Mouse (Mus musculus) gastrocnemius, postnatal 4 days (tissue): ENCODE data around the gene Prss38. TPM values are rescaled to one million over a fixed set of nuclear protein-coding genes. Genes with fewer than 3 reads are reported as not detected.

Experiments used
- DNase-seq, 2 experiments: peaks; one replicate each; pipeline ENCODE4 v3.0.0; 2021 to 2022; ENCODE audit warnings: low spot score in 2 of 2, mixed read lengths in 2 of 2
- microRNA-seq: library from miRNA; unstranded; fragments of <30 nt; microRNA quantifications from one replicate; pipeline ENCODE4 v1.2.0, GENCODE M21; 2021
- total RNA-seq, 2 experiments: library from RNA; stranded (reverse); gene quantifications; 2 replicates each; pipeline ENCODE4 v1.2.3; 2021

The Prss38 gene
- total RNA-seq, 2 experiments from 2014 or later: not detected

- no peak for DNase-seq
Observed at GRCm38 (mm10) chr11:59327625-59328024, 47.8 kb downstream of the Prss38 start.

DNA sequence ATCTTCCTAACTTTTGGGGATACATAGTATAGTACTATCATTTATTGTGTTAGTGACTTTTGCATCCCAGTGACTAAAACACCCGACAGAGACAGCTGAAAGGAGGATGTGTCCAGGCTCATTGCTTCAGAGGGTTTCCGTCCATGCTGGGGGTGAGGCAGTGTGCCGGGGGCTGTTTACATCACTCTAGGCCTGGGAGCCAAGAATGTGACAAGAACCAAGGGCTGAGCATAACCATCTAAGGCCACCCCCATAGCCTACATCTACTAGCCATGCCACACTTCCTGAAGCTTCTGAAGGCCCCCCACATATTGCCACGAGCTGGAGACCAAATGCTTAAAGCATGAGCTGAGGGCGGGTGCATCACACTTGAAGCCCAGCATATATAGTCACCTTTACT, 50.7 kb downstream of the Prss38 start:
- no peak for DNase-seq

DNA sequence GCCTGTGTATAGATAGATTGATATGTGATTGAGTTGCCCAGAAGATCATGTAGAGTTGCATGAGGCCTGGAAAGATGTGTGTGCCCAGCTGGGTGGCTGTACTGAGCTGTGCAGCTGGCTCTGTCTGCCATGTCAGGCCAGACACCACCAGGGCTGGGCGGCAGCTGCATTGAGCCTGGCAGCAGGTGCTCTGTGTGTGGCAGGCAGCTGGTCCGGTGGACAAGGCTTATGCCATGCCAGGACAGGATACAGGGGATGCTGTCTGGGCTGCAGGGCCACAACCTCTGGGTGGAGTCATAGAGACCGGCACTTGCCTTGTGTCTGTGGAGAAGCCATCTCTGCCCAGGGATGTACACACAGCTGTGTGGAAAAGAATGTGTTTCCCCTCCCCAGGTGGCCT, 52.5 kb downstream of the Prss38 start:
- no peak for DNase-seq

Small RNA genes lying within 50 kb of the gene (microRNA-seq; reads per million reads assigned to microRNA genes)
- not detected for gene Gm24756

Other genes starting within 250 kb of the Prss38 start
- 100 to 1,000 TPM; 462 to 554 TPM for gene Obscn, start 239.3 kb downstream of the Prss38 start, total RNA-seq
- gene Iba57, start 211.9 kb downstream of the Prss38 start, total RNA-seq: 10 to 100 TPM in 1 of 2 experiments, 1 to 10 TPM in 1; 9.9 to 10.0 TPM
- gene Gjc2, start 192.4 kb downstream of the Prss38 start, total RNA-seq: 1 to 10 TPM; 1.7 to 2.1 TPM
- gene Guk1, start 183.4 kb downstream of the Prss38 start, total RNA-seq: 10 to 100 TPM; 27.4 to 29.9 TPM
- gene Mrpl55, start 173.2 kb downstream of the Prss38 start, total RNA-seq: 10 to 100 TPM; 29.8 to 35.1 TPM
- gene 2310033P09Rik, start 167.3 kb downstream of the Prss38 start, total RNA-seq: 1 to 10 TPM; 7.8 to 8.1 TPM
- 100 to 1,000 TPM; 264 to 267 TPM for gene Arf1, start 147.4 kb downstream of the Prss38 start, total RNA-seq
- not detected for gene Wnt3a, start 84.9 kb downstream of the Prss38 start, total RNA-seq
- gene Wnt9a, start 68.7 kb downstream of the Prss38 start, total RNA-seq: 10 to 100 TPM; 12.8 to 15.4 TPM
- 10 to 100 TPM in 1 of 2 experiments, 1 to 10 TPM in 1; 8.5 to 10.0 TPM for gene Jmjd4, start 74.4 kb upstream of the Prss38 start, total RNA-seq
- 10 to 100 TPM; 34.8 to 40.9 TPM for gene Snap47, start 75.5 kb upstream of the Prss38 start, total RNA-seq
- gene Zfp867, start 96.8 kb upstream of the Prss38 start, total RNA-seq: 1 to 10 TPM; 5.7 to 6.1 TPM
- 10 to 100 TPM; 21.1 to 22.0 TPM for gene Zkscan17, start 151.1 kb upstream of the Prss38 start, total RNA-seq
- under 1 TPM; 0.47 to 0.69 TPM for gene Nlrp3, start 165.9 kb upstream of the Prss38 start, total RNA-seq
- gene Olfr222, start 200.6 kb upstream of the Prss38 start, total RNA-seq: not detected
- not detected for gene Olfr223, start 217.6 kb upstream of the Prss38 start, total RNA-seq